Mouse (Mus musculus) CD4-positive, CD25-positive, alpha-beta regulatory T cell, adult 4 months (primary cell): Measurements from ENCODE around the gene Ppp2r2d. TPM values are rescaled to one million over a fixed set of nuclear protein-coding genes. Genes with fewer than 3 reads are reported as not detected.

Experiments used
- ATAC-seq: one replicate; pipeline ENCODE4 v1.8.0; 2017
- polyA plus RNA-seq, 2 experiments: library from polyadenylated mRNA; unstranded; fragments of 100-300 nt; shearing (Covaris generic); gene quantifications; one replicate each; pipeline ENCODE4 v1.2.1; 2017

The Ppp2r2d gene
- polyA plus RNA-seq, 2 experiments from 2014 or later: 14.2 to 15.9 TPM

GRCm38 (mm10) chr7:138928456-138928855 is 82.6 kb downstream of the Ppp2r2d start:
- no peak for ATAC-seq

Other genes starting within 250 kb of the Ppp2r2d start
- 10 to 100 TPM; 22.8 to 23.1 TPM for gene Mapk1ip1, start 194 bp downstream of the Ppp2r2d start, polyA plus RNA-seq
- 10 to 100 TPM; 18.6 to 23.3 TPM for gene Bnip3, start 63.4 kb downstream of the Ppp2r2d start, polyA plus RNA-seq
- not detected for gene Jakmip3, start 94.7 kb downstream of the Ppp2r2d start, polyA plus RNA-seq
- not detected for gene Dpysl4, start 239.9 kb downstream of the Ppp2r2d start, polyA plus RNA-seq